Comparison of ENCODE assay signal across 26 mouse cellular contexts in the genomic region with DNA sequence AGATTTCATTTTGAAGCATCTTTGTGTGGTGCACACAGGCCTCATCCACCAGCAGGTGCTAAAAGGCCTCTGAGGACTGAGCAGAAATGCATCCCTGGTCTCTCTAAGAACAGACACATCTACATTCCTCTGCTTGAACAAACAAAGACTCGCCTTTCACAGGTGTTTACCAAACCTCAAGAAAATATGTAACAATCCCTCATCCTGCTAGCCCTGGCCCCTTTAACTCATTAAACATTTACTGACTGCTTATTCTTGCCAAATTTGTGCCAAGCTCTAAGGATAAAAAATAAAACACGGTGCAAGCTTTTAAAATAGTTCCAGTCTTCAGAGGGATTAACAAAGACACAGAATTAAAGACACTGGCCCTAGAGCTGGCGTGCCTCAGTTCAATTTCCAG. TPM values are rescaled to one million over a fixed set of nuclear protein-coding genes. Genes with fewer than 3 reads are reported as not detected.
DNase-seq lines count a peak whose midpoint lies in the region; ATAC-seq and TF ChIP-seq lines count a peak whose summit lies in the region.
"Had no signal": no experiment of that assay in that cellular context is flagged by ENCODE, and none has a peak within 500 bp of the region (broad histone marks: within the 10 kb centered on the region; RNA-seq: fewer than 3 reads in every experiment).

No protein-coding gene starts in this region.

- H3K27ac ChIP-seq in embryonic facial prominence, embryonic 13.5 days = 0 out of 2 replicates have a peak overlapping the region, but pooled peaks have one; percentile 8
- no peak overlapping the region for H3K27ac ChIP-seq in embryonic facial prominence, embryonic 10.5 days (replicated peaks)
- H3K27ac ChIP-seq in kidney, adult 2 months (ENCODE audit: insufficient read depth, low read depth, low read length) = no peak overlapping the region
- H3K27ac ChIP-seq in lung, embryonic 15.5 days = peak overlapping the region; percentile 84
- peak overlapping the region; percentile 86 for H3K27ac ChIP-seq in lung, postnatal 0 days (ENCODE audit: low read length)
- H3K27ac ChIP-seq: embryonic facial prominence, embryonic 15.5 days; forebrain, embryonic 12.5 days had no signal

- no peak overlapping the region for H3K4me3 ChIP-seq in embryonic facial prominence, embryonic 13.5 days
- H3K4me3 ChIP-seq in embryonic facial prominence, embryonic 10.5 days = no peak overlapping the region
- H3K4me3 ChIP-seq in kidney, adult 2 months (ENCODE audit: insufficient read depth, low read depth, low read length) = no peak overlapping the region
- no peak overlapping the region for H3K4me3 ChIP-seq in lung, embryonic 15.5 days
- no peak overlapping the region for H3K4me3 ChIP-seq in lung, postnatal 0 days (ENCODE audit: low read depth, low read length)
- H3K4me3 ChIP-seq: embryonic facial prominence, embryonic 15.5 days; erythroblast, embryonic 14.5 days; forebrain, embryonic 10.5 days; forebrain, embryonic 12.5 days had no signal

- H3K36me3 ChIP-seq in embryonic facial prominence, embryonic 13.5 days = peaks cover 84% of the 10 kb centered on the region
- peaks cover 98% of the 10 kb centered on the region for H3K36me3 ChIP-seq in embryonic facial prominence, embryonic 10.5 days (replicated peaks)
- no peaks in the 10 kb centered on the region for H3K36me3 ChIP-seq in kidney, adult 2 months (ENCODE audit: control insufficient read depth, insufficient read depth, low read length)
- H3K36me3 ChIP-seq in lung, embryonic 15.5 days = peaks cover 64% of the 10 kb centered on the region
- peaks cover 40% of the 10 kb centered on the region for H3K36me3 ChIP-seq in lung, postnatal 0 days (ENCODE audit: insufficient read depth, low read length)

- peaks cover 15% of the 10 kb centered on the region for H3K4me1 ChIP-seq in embryonic facial prominence, embryonic 13.5 days
- H3K4me1 ChIP-seq in embryonic facial prominence, embryonic 10.5 days = no peaks in the 10 kb centered on the region
- 0 out of 2 replicates have a peak, but pooled peaks cover 4% of the 10 kb centered on the region for H3K4me1 ChIP-seq in kidney, adult 2 months (ENCODE audit: control insufficient read depth, insufficient read depth, low read length)
- H3K4me1 ChIP-seq in lung, embryonic 15.5 days = peaks cover 31% of the 10 kb centered on the region
- peaks cover 7% of the 10 kb centered on the region; the same call in 1 of the 2 replicates for H3K4me1 ChIP-seq in lung, postnatal 0 days (ENCODE audit: insufficient read depth, low read depth, low read length)
- H3K4me1 ChIP-seq: forebrain, embryonic 12.5 days had no signal

- DNase-seq in embryonic facial prominence, embryonic 10.5 days (ENCODE audit: low spot score) = no peak
- DNase-seq in kidney, adult 2 months = peak; percentile 51
- no peak for DNase-seq in kidney, adult 9 months
- DNase-seq in lung, postnatal 4 days = no peak
- DNase-seq in lung, postnatal 0 days (ENCODE audit: low spot score) = peak; percentile 73
- no peak for DNase-seq in lung, postnatal 14 days
- DNase-seq: adrenal gland, adult 8-10 months; adrenal gland, postnatal 14 days; adrenal gland, postnatal 36 days; B cell, adult 2 months; cerebellum, adult 11-12 months; cerebellum, adult 2 months; cerebellum, adult 9-10 months; cerebellum, postnatal 10 days had no signal

- no peak for ATAC-seq in embryonic facial prominence, embryonic 13.5 days (ENCODE audit: insufficient number of reproducible peaks, insufficient read depth, low FRiP score, low TSS enrichment, low read depth)
- ATAC-seq in lung, embryonic 15.5 days (ENCODE audit: borderline replicate concordance, extremely low read depth, low FRiP score, low TSS enrichment) = peak; percentile 29; the same call in 1 of the 2 replicates
- peak; percentile 43 for ATAC-seq in lung, postnatal 0 days
- ATAC-seq: activated CD4-positive, CD25-positive, alpha-beta regulatory T cell, adult 4 months; CD4-positive, CD25-positive, alpha-beta regulatory T cell, adult 4 months; forebrain, embryonic 14.5 days; Patski had no signal

- TF ChIP-seq CTCF in kidney, adult 2 months (conservative IDR thresholded peaks at IDR 0.05; ENCODE audit: insufficient read depth, insufficient read length, low read depth, low read length) = no peak
- peak; percentile 36; the same call in 1 of the 2 replicates for TF ChIP-seq CTCF in lung, postnatal 0 days (IDR thresholded peaks at IDR 0.05)

- 70% methylated on average over 3 of the region's 3 CpGs for WGBS in embryonic facial prominence, embryonic 13.5 days
- 78% methylated on average over 3 of the region's 3 CpGs for WGBS in embryonic facial prominence, embryonic 10.5 days
- 46% methylated on average over 3 of the region's 3 CpGs for WGBS in kidney, adult 2 months
- WGBS in lung, embryonic 15.5 days = 53% methylated on average over 3 of the region's 3 CpGs
- 49% methylated on average over 3 of the region's 3 CpGs for WGBS in lung, postnatal 0 days

- H3K27me3 ChIP-seq in embryonic facial prominence, embryonic 13.5 days = no peaks in the 10 kb centered on the region
- no peaks in the 10 kb centered on the region for H3K27me3 ChIP-seq in embryonic facial prominence, embryonic 10.5 days (replicated peaks; ENCODE audit: low read depth, poor library complexity, severe bottlenecking)
- no peaks in the 10 kb centered on the region for H3K27me3 ChIP-seq in kidney, adult 2 months (replicated peaks; ENCODE audit: control insufficient read depth, insufficient read depth, low read length)
- no peaks in the 10 kb centered on the region for H3K27me3 ChIP-seq in lung, embryonic 15.5 days
- no peaks in the 10 kb centered on the region for H3K27me3 ChIP-seq in lung, postnatal 0 days (replicated peaks; ENCODE audit: insufficient read depth, low read length)
- H3K27me3 ChIP-seq: CH12.LX; embryonic facial prominence, embryonic 15.5 days; forebrain, embryonic 12.5 days; Patski had no signal

- H3K4me2 ChIP-seq in embryonic facial prominence, embryonic 13.5 days = no peak overlapping the region
- no peak overlapping the region for H3K4me2 ChIP-seq in lung, embryonic 15.5 days
- H3K4me2 ChIP-seq in lung, postnatal 0 days (replicated peaks; ENCODE audit: low read depth, low read length) = no peak overlapping the region
- H3K4me2 ChIP-seq: embryonic facial prominence, embryonic 15.5 days; forebrain, embryonic 12.5 days had no signal

- TF ChIP-seq EP300 in lung, postnatal 0 days (IDR thresholded peaks at IDR 0.05) = peak; percentile 89

- H3K9ac ChIP-seq in embryonic facial prominence, embryonic 13.5 days = no peak overlapping the region
- no peak overlapping the region for H3K9ac ChIP-seq in lung, embryonic 15.5 days
- H3K9ac ChIP-seq in lung, postnatal 0 days (replicated peaks; ENCODE audit: low read depth) = no peak overlapping the region
- H3K9ac ChIP-seq: embryonic facial prominence, embryonic 15.5 days; forebrain, embryonic 12.5 days had no signal

- H3K9me3 ChIP-seq in embryonic facial prominence, embryonic 13.5 days = no peaks in the 10 kb centered on the region
- no peaks in the 10 kb centered on the region for H3K9me3 ChIP-seq in embryonic facial prominence, embryonic 10.5 days
- no peaks in the 10 kb centered on the region for H3K9me3 ChIP-seq in lung, embryonic 15.5 days
- no peaks in the 10 kb centered on the region for H3K9me3 ChIP-seq in lung, postnatal 0 days (ENCODE audit: low read length)
- H3K9me3 ChIP-seq: embryonic facial prominence, embryonic 15.5 days; forebrain, embryonic 10.5 days; forebrain, embryonic 12.5 days; G1E had no signal

- no peak for TF ChIP-seq POLR2A in kidney, adult 2 months (IDR thresholded peaks at IDR 0.05; ENCODE audit: low read depth, low read length)

RNA-seq across cellular contexts. Expression of a gene that starts 13.7 kb away (rescaled TPM):
- polyA plus RNA-seq in embryonic facial prominence, embryonic 13.5 days (2015; fragmentation: Nextera tagmentation; extraction: Ambion mirVana) = 41.3 and 49.1 TPM in 2 replicates
- polyA plus RNA-seq in embryonic facial prominence, embryonic 10.5 days (2016; fragmentation: Nextera tagmentation; extraction: Ambion mirVana) = 28.8 and 34.9 TPM in 2 replicates
- polyA plus RNA-seq in kidney, adult 2 months (2012; rRNA removed) = 43.9 and 62.0 TPM in 2 replicates
- polyA plus RNA-seq in lung, embryonic 15.5 days (2015; fragmentation: Nextera tagmentation; extraction: Ambion mirVana) = 54.9 and 59.9 TPM in 2 replicates
- polyA plus RNA-seq in lung, postnatal 0 days (2015; fragmentation: Nextera tagmentation; extraction: Ambion mirVana) = 101 and 116 TPM in 2 replicates

RNA-seq across cellular contexts. Expression of a gene that starts 19.8 kb away (rescaled TPM):
- 0.37 and 3.7 TPM in 2 replicates for polyA plus RNA-seq in embryonic facial prominence, embryonic 13.5 days (2015; fragmentation: Nextera tagmentation; extraction: Ambion mirVana)
- 0.22 TPM in 1 of 2 replicates, not detected in the other for polyA plus RNA-seq in embryonic facial prominence, embryonic 10.5 days (2016; fragmentation: Nextera tagmentation; extraction: Ambion mirVana)
- polyA plus RNA-seq in kidney, adult 2 months (2012; rRNA removed) = 0.34 and 0.61 TPM in 2 replicates
- polyA plus RNA-seq in lung, embryonic 15.5 days (2015; fragmentation: Nextera tagmentation; extraction: Ambion mirVana) = 1.1 and 2.4 TPM in 2 replicates
- 1.7 and 2.0 TPM in 2 replicates for polyA plus RNA-seq in lung, postnatal 0 days (2015; fragmentation: Nextera tagmentation; extraction: Ambion mirVana)
- polyA plus RNA-seq: activated CD4-positive, CD25-positive, alpha-beta regulatory T cell, adult 4 months; CD4-positive, CD25-positive, alpha-beta regulatory T cell, adult 4 months; erythroblast, embryonic 14.5 days; forebrain, embryonic 14.5 days; G1E had no signal

RNA-seq across cellular contexts. Expression of a gene that starts 20.2 kb away (rescaled TPM):
- polyA plus RNA-seq in embryonic facial prominence, embryonic 13.5 days (2015; fragmentation: Nextera tagmentation; extraction: Ambion mirVana) = 161 and 178 TPM in 2 replicates
- 158 and 163 TPM in 2 replicates for polyA plus RNA-seq in embryonic facial prominence, embryonic 10.5 days (2016; fragmentation: Nextera tagmentation; extraction: Ambion mirVana)
- polyA plus RNA-seq in kidney, adult 2 months (2012; rRNA removed) = 108 and 115 TPM in 2 replicates
- 187 TPM in 2 replicates for polyA plus RNA-seq in lung, embryonic 15.5 days (2015; fragmentation: Nextera tagmentation; extraction: Ambion mirVana)
- polyA plus RNA-seq in lung, postnatal 0 days (2015; fragmentation: Nextera tagmentation; extraction: Ambion mirVana) = 220 and 236 TPM in 2 replicates

RNA-seq across cellular contexts. Expression of a gene that starts 20.5 kb away (rescaled TPM):
- 81.4 and 85.5 TPM in 2 replicates for polyA plus RNA-seq in embryonic facial prominence, embryonic 13.5 days (2015; fragmentation: Nextera tagmentation; extraction: Ambion mirVana)
- 61.2 and 64.1 TPM in 2 replicates for polyA plus RNA-seq in embryonic facial prominence, embryonic 10.5 days (2016; fragmentation: Nextera tagmentation; extraction: Ambion mirVana)
- 65.6 and 67.0 TPM in 2 replicates for polyA plus RNA-seq in kidney, adult 2 months (2012; rRNA removed)
- polyA plus RNA-seq in lung, embryonic 15.5 days (2015; fragmentation: Nextera tagmentation; extraction: Ambion mirVana) = 77.3 and 79.1 TPM in 2 replicates
- 48.5 and 52.7 TPM in 2 replicates for polyA plus RNA-seq in lung, postnatal 0 days (2015; fragmentation: Nextera tagmentation; extraction: Ambion mirVana)

RNA-seq across cellular contexts. Expression of a gene that starts 20.7 kb away (rescaled TPM):
- polyA plus RNA-seq in embryonic facial prominence, embryonic 13.5 days (2015; fragmentation: Nextera tagmentation; extraction: Ambion mirVana) = 32.4 and 35.2 TPM in 2 replicates
- 13.5 and 22.0 TPM in 2 replicates for polyA plus RNA-seq in embryonic facial prominence, embryonic 10.5 days (2016; fragmentation: Nextera tagmentation; extraction: Ambion mirVana)
- 216 and 222 TPM in 2 replicates for polyA plus RNA-seq in kidney, adult 2 months (2012; rRNA removed)
- 33.8 and 34.3 TPM in 2 replicates for polyA plus RNA-seq in lung, embryonic 15.5 days (2015; fragmentation: Nextera tagmentation; extraction: Ambion mirVana)
- polyA plus RNA-seq in lung, postnatal 0 days (2015; fragmentation: Nextera tagmentation; extraction: Ambion mirVana) = 41.7 and 53.1 TPM in 2 replicates

Comparison
In these comparisons a context has a peak if more than half of its experiments do, and no peak if none do; other contexts are left out.
1. H3K27ac ChIP-seq: peak in embryonic facial prominence, embryonic 13.5 days (single experiment), lung, embryonic 15.5 days (single experiment) and lung, postnatal 0 days (single experiment); none in embryonic facial prominence, embryonic 10.5 days (single experiment) and kidney, adult 2 months (single experiment).
2. DNase-seq: peak in kidney, adult 2 months (single experiment) and lung, postnatal 0 days (single experiment); none in embryonic facial prominence, embryonic 10.5 days (single experiment), kidney, adult 9 months (single experiment), lung, postnatal 4 days (0 of 2) and lung, postnatal 14 days (single experiment).